Mouse (Mus musculus) testis, adult 10 weeks (tissue): ENCODE data around the gene Cpne8. TPM values are rescaled to one million over a fixed set of nuclear protein-coding genes. Genes with fewer than 3 reads are reported as not detected.

Source experiments
- polyA plus RNA-seq: library from polyadenylated mRNA; stranded (reverse); fragments of 350-450 nt; fragmentation: Illumina TruSeq; extraction: RNeasy Lipid Tissue Mini Kit (QIAGEN cat#74804); gene quantifications from one replicate; pipeline ENCODE4 v1.2.3, GENCODE M21; 2014; ENCODE audit warnings: low read depth, low replicate concordance

The Cpne8 gene
- polyA plus RNA-seq: 6.6 TPM

GRCm38 (mm10) chr15:90678985-90679759 lies at the start of gene Cpne8:
Cpne8 (minus strand) TSS chr15:90679432.

